Comparison of ENCODE assay signal across 41 mouse cellular contexts in genomic region chrX:7927116-7927515, GRCm38 (mm10). TPM values are rescaled to one million over a fixed set of nuclear protein-coding genes. Genes with fewer than 3 reads are reported as not detected.
DNase-seq lines count a peak whose midpoint lies in the region; ATAC-seq and TF ChIP-seq lines count a peak whose summit lies in the region.
"Had no signal": no experiment of that assay in that cellular context is flagged by ENCODE, and none has a peak within 500 bp of the region (broad histone marks: within the 10 kb centered on the region; RNA-seq: fewer than 3 reads in every experiment).

No protein-coding gene starts in this region.

- no peak for TF ChIP-seq CTCF in forebrain, postnatal 0 days (IDR thresholded peaks at IDR 0.05; ENCODE audit: low read depth)
- TF ChIP-seq CTCF in E14TG2a.4 (conservative IDR thresholded peaks at IDR 0.05; ENCODE audit: low read length): no peak
- TF ChIP-seq CTCF in liver, postnatal 0 days (IDR thresholded peaks at IDR 0.05; ENCODE audit: low read depth): no peak

- intact Hi-C loops in left cerebral cortex, postnatal 10 days (cut with DNase I): no loop called here

- H3K4me1 ChIP-seq in forebrain, embryonic 10.5 days: peaks cover 24% of the 10 kb centered on the region
- no peaks in the 10 kb centered on the region for H3K4me1 ChIP-seq in forebrain, postnatal 0 days (ENCODE audit: insufficient read depth)
- peaks cover 4% of the 10 kb centered on the region; the same call in 1 of the 2 replicates for H3K4me1 ChIP-seq in heart, embryonic 15.5 days (replicated peaks)
- peaks cover 64% of the 10 kb centered on the region for H3K4me1 ChIP-seq in E14TG2a.4 (replicated peaks; ENCODE audit: low read depth, low read length)
- no peaks in the 10 kb centered on the region for H3K4me1 ChIP-seq in liver, postnatal 0 days (ENCODE audit: insufficient read depth)

- ATAC-seq in forebrain, postnatal 0 days: no peak
- no peak for ATAC-seq in heart, embryonic 15.5 days (replicated peaks; ENCODE audit: insufficient number of reproducible peaks, insufficient read depth, low FRiP score, low read depth)
- no peak for ATAC-seq in liver, postnatal 0 days
- ATAC-seq: forebrain, embryonic 13.5 days; hindbrain, postnatal 0 days; intestine, embryonic 15.5 days; midbrain, embryonic 15.5 days had no signal

- 13% methylated on average over 10 of the region's 10 CpGs for WGBS in forebrain, embryonic 10.5 days
- 35% methylated on average over 10 of the region's 10 CpGs for WGBS in forebrain, postnatal 0 days
- WGBS in heart, embryonic 15.5 days: 21% methylated on average over 10 of the region's 10 CpGs
- WGBS in liver, postnatal 0 days (ENCODE audit: insufficient replicate concordance): 29% methylated on average over 10 of the region's 10 CpGs

- no peak overlapping the region for H3K9ac ChIP-seq in forebrain, postnatal 0 days
- H3K9ac ChIP-seq in heart, embryonic 15.5 days: no peak overlapping the region
- H3K9ac ChIP-seq in liver, postnatal 0 days (replicated peaks): no peak overlapping the region
- H3K9ac ChIP-seq: embryonic facial prominence, embryonic 15.5 days; forebrain, embryonic 13.5 days; hindbrain, embryonic 12.5 days; intestine, embryonic 15.5 days; limb, embryonic 15.5 days; liver, embryonic 13.5 days; midbrain, embryonic 15.5 days; neural tube, embryonic 15.5 days; stomach, embryonic 15.5 days had no signal

- H3K27me3 ChIP-seq in forebrain, embryonic 10.5 days (ENCODE audit: poor library complexity, severe bottlenecking): peaks cover 72% of the 10 kb centered on the region
- H3K27me3 ChIP-seq in forebrain, postnatal 0 days (ENCODE audit: insufficient read depth, low read length): no peaks in the 10 kb centered on the region; the same call in 1 of the 2 replicates
- H3K27me3 ChIP-seq in heart, embryonic 15.5 days: peaks cover 66% of the 10 kb centered on the region
- no peaks in the 10 kb centered on the region; the same call in 1 of the 2 replicates for H3K27me3 ChIP-seq in E14TG2a.4 (ENCODE audit: insufficient read depth, low read length)
- H3K27me3 ChIP-seq in liver, postnatal 0 days (ENCODE audit: insufficient read depth, low read length): peaks cover 48% of the 10 kb centered on the region
- H3K27me3 ChIP-seq: CH12.LX had no signal

- no peak overlapping the region for H3K4me2 ChIP-seq in forebrain, postnatal 0 days (ENCODE audit: low read depth)
- peak overlapping the region; percentile 36 for H3K4me2 ChIP-seq in heart, embryonic 15.5 days
- no peak overlapping the region for H3K4me2 ChIP-seq in liver, postnatal 0 days (ENCODE audit: low read depth, low read length)
- H3K4me2 ChIP-seq: embryonic facial prominence, embryonic 15.5 days; forebrain, embryonic 13.5 days; hindbrain, embryonic 12.5 days; intestine, embryonic 15.5 days; limb, embryonic 15.5 days; liver, embryonic 13.5 days; midbrain, embryonic 15.5 days; neural tube, embryonic 15.5 days; stomach, embryonic 15.5 days had no signal

- H3K27ac ChIP-seq in forebrain, embryonic 10.5 days: no peak overlapping the region
- no peak overlapping the region for H3K27ac ChIP-seq in forebrain, postnatal 0 days (ENCODE audit: low read depth, low read length)
- no peak overlapping the region for H3K27ac ChIP-seq in heart, embryonic 15.5 days
- no peak overlapping the region for H3K27ac ChIP-seq in liver, postnatal 0 days (ENCODE audit: low read depth)
- H3K27ac ChIP-seq: embryonic facial prominence, embryonic 10.5 days; embryonic facial prominence, embryonic 15.5 days; forebrain, embryonic 13.5 days; hindbrain, embryonic 12.5 days; hindbrain, postnatal 0 days; intestine, embryonic 15.5 days; kidney, postnatal 0 days; limb, embryonic 10.5 days; limb, embryonic 15.5 days; liver, embryonic 13.5 days; macrophage; midbrain, embryonic 15.5 days; neural tube, embryonic 15.5 days; stomach, embryonic 15.5 days had no signal

- peaks cover 33% of the 10 kb centered on the region for H3K36me3 ChIP-seq in forebrain, embryonic 10.5 days (replicated peaks)
- H3K36me3 ChIP-seq in forebrain, postnatal 0 days (ENCODE audit: insufficient read depth): peaks cover 13% of the 10 kb centered on the region
- no peaks in the 10 kb centered on the region for H3K36me3 ChIP-seq in heart, embryonic 15.5 days
- H3K36me3 ChIP-seq in E14TG2a.4 (ENCODE audit: insufficient read depth, low read length): peaks cover 52% of the 10 kb centered on the region
- H3K36me3 ChIP-seq in liver, postnatal 0 days (replicated peaks; ENCODE audit: insufficient read depth, low read length): 0 out of 2 replicates have a peak, but pooled peaks cover 2% of the 10 kb centered on the region
- H3K36me3 ChIP-seq: intestine, embryonic 15.5 days; liver, embryonic 13.5 days; stomach, embryonic 15.5 days had no signal

- H3K9me3 ChIP-seq in forebrain, embryonic 10.5 days: peaks cover 6% of the 10 kb centered on the region; the same call in 1 of the 2 replicates
- H3K9me3 ChIP-seq in forebrain, postnatal 0 days (ENCODE audit: low read length): no peaks in the 10 kb centered on the region
- no peaks in the 10 kb centered on the region for H3K9me3 ChIP-seq in heart, embryonic 15.5 days (replicated peaks)
- H3K9me3 ChIP-seq in E14TG2a.4 (ENCODE audit: low read length): no peaks in the 10 kb centered on the region
- no peaks in the 10 kb centered on the region for H3K9me3 ChIP-seq in liver, postnatal 0 days (ENCODE audit: low read length)
- H3K9me3 ChIP-seq: embryonic facial prominence, embryonic 15.5 days; forebrain, embryonic 13.5 days; hindbrain, embryonic 12.5 days; intestine, embryonic 15.5 days; limb, embryonic 15.5 days; liver, embryonic 13.5 days; midbrain, embryonic 15.5 days; neural tube, embryonic 15.5 days; stomach, embryonic 15.5 days had no signal

- peak; percentile 22 for DNase-seq in forebrain, embryonic 10.5 days (ENCODE audit: extremely low spot score, low spot score)
- no peak for DNase-seq in forebrain, postnatal 0 days
- no peak for DNase-seq in heart, adult 18-20 months
- DNase-seq in ZHBTc4 (ENCODE audit: low read depth, low spot score): peak; percentile 74
- DNase-seq in left cerebral cortex, postnatal 10 days (ENCODE audit: extremely low spot score in 1 of 2, low spot score in 2 of 2): no peak
- no peak for DNase-seq in liver, postnatal 0 days
- DNase-seq: adrenal gland, postnatal 10 days; cerebellum, adult 11-12 months; cerebellum, postnatal 25 days; gastrocnemius, postnatal 14 days; heart, postnatal 14 days; kidney, adult 2 months; layer of hippocampus, postnatal 36 days; liver, embryonic 13.5 days; lung, adult 2 months; lung, postnatal 10 days; retina, postnatal 1 day; right cerebral cortex, postnatal 14 days; thymus, adult 18-20 months; thymus, postnatal 25 days had no signal

- peak overlapping the region; percentile 19; the same call in 1 of the 2 replicates for H3K4me3 ChIP-seq in forebrain, embryonic 10.5 days
- H3K4me3 ChIP-seq in forebrain, postnatal 0 days (ENCODE audit: low read depth, low read length): no peak overlapping the region
- H3K4me3 ChIP-seq in heart, embryonic 15.5 days: 0 out of 2 replicates have a peak overlapping the region, but pooled peaks have one; percentile 11
- H3K4me3 ChIP-seq in E14TG2a.4 (replicated peaks; ENCODE audit: low read length): peak overlapping the region; percentile 82
- H3K4me3 ChIP-seq in liver, postnatal 0 days (ENCODE audit: low read depth, low read length): no peak overlapping the region
- H3K4me3 ChIP-seq: embryonic facial prominence, embryonic 10.5 days; embryonic facial prominence, embryonic 15.5 days; forebrain, embryonic 13.5 days; hindbrain, embryonic 12.5 days; intestine, embryonic 15.5 days; limb, embryonic 10.5 days; limb, embryonic 15.5 days; liver, embryonic 13.5 days; midbrain, embryonic 15.5 days; neural tube, embryonic 15.5 days; stomach, embryonic 15.5 days had no signal

- TF ChIP-seq EP300 in liver, postnatal 0 days (IDR thresholded peaks at IDR 0.05; ENCODE audit: low read depth): no peak

RNA-seq across cellular contexts. Expression of gene Eras, which starts 1.3 kb away (rescaled TPM):
- polyA plus RNA-seq in forebrain, embryonic 10.5 days (2016; fragmentation: Nextera tagmentation; extraction: Ambion mirVana): 0.22 and 0.43 TPM in 2 replicates
- not detected in 2 replicates for total RNA-seq in forebrain, postnatal 0 days (2014; rRNA removed)
- polyA plus RNA-seq in forebrain, postnatal 0 days (2015; fragmentation: Nextera tagmentation; extraction: Ambion mirVana): not detected in 2 replicates
- not detected in 2 replicates for polyA plus RNA-seq in heart, embryonic 15.5 days (2015; fragmentation: Nextera tagmentation; extraction: Ambion mirVana)
- not detected for total RNA-seq in heart, adult 18-20 months (2021)
- total RNA-seq in left cerebral cortex, postnatal 10 days (2021): not detected
- polyA plus RNA-seq in liver, postnatal 0 days (2015; fragmentation: Nextera tagmentation; extraction: Ambion mirVana): not detected in 2 replicates
- total RNA-seq: adrenal gland, postnatal 10 days; CH12.LX; gastrocnemius, postnatal 14 days; granulocyte monocyte progenitor cell, adult 5-6 weeks; heart, postnatal 14 days; hindbrain, postnatal 0 days; layer of hippocampus, postnatal 36 days; megakaryocyte-erythroid progenitor cell, adult 5-6 weeks had no signal
- polyA plus RNA-seq: C2C12; embryonic facial prominence, embryonic 10.5 days; embryonic facial prominence, embryonic 15.5 days; forebrain, embryonic 13.5 days; hindbrain, embryonic 12.5 days; hindbrain, postnatal 0 days; intestine, embryonic 15.5 days; kidney, adult 2 months; kidney, postnatal 0 days; large intestine, adult 2 months; limb, embryonic 10.5 days; limb, embryonic 15.5 days; liver, embryonic 13.5 days; lung, adult 2 months; macrophage; midbrain, embryonic 15.5 days; small intestine, adult 2 months; stomach, embryonic 15.5 days had no signal

RNA-seq across cellular contexts. Expression of gene Pcsk1n, which starts 7.5 kb away (rescaled TPM):
- polyA plus RNA-seq in forebrain, embryonic 10.5 days (2016; fragmentation: Nextera tagmentation; extraction: Ambion mirVana): 8.7 and 8.9 TPM in 2 replicates
- total RNA-seq in forebrain, postnatal 0 days (2014; rRNA removed): 69.6 and 85.4 TPM in 2 replicates
- 344 and 434 TPM in 2 replicates for polyA plus RNA-seq in forebrain, postnatal 0 days (2015; fragmentation: Nextera tagmentation; extraction: Ambion mirVana)
- 0.39 and 3.3 TPM in 2 replicates for polyA plus RNA-seq in heart, embryonic 15.5 days (2015; fragmentation: Nextera tagmentation; extraction: Ambion mirVana)
- total RNA-seq in heart, adult 18-20 months (2021): under 1 TPM in 1 of 2 experiments, not detected in 1; 0.12 TPM
- 100 to 1,000 TPM; 287 to 317 TPM for total RNA-seq in left cerebral cortex, postnatal 10 days (2021)
- polyA plus RNA-seq in liver, postnatal 0 days (2015; fragmentation: Nextera tagmentation; extraction: Ambion mirVana): 0.06 TPM in 1 of 2 replicates, not detected in the other
- total RNA-seq: CH12.LX; granulocyte monocyte progenitor cell, adult 5-6 weeks; heart, postnatal 14 days; megakaryocyte-erythroid progenitor cell, adult 5-6 weeks had no signal
- polyA plus RNA-seq: C2C12, macrophage had no signal

RNA-seq across cellular contexts. Expression of gene Gm10490, which starts 17.8 kb away (rescaled TPM):
- not detected in 2 replicates for polyA plus RNA-seq in forebrain, embryonic 10.5 days (2016; fragmentation: Nextera tagmentation; extraction: Ambion mirVana)
- total RNA-seq in forebrain, postnatal 0 days (2014; rRNA removed): 1.2 TPM in 1 of 2 replicates, not detected in the other
- polyA plus RNA-seq in forebrain, postnatal 0 days (2015; fragmentation: Nextera tagmentation; extraction: Ambion mirVana): not detected in 2 replicates
- not detected in 2 replicates for polyA plus RNA-seq in heart, embryonic 15.5 days (2015; fragmentation: Nextera tagmentation; extraction: Ambion mirVana)
- total RNA-seq in heart, adult 18-20 months (2021): not detected
- total RNA-seq in left cerebral cortex, postnatal 10 days (2021): not detected
- polyA plus RNA-seq in liver, postnatal 0 days (2015; fragmentation: Nextera tagmentation; extraction: Ambion mirVana): not detected in 2 replicates
- total RNA-seq: adrenal gland, postnatal 10 days; CH12.LX; gastrocnemius, postnatal 14 days; granulocyte monocyte progenitor cell, adult 5-6 weeks; heart, postnatal 14 days; hindbrain, postnatal 0 days; megakaryocyte-erythroid progenitor cell, adult 5-6 weeks had no signal
- polyA plus RNA-seq: embryonic facial prominence, embryonic 15.5 days; forebrain, embryonic 13.5 days; hindbrain, embryonic 12.5 days; hindbrain, postnatal 0 days; intestine, embryonic 15.5 days; kidney, adult 2 months; kidney, postnatal 0 days; large intestine, adult 2 months; limb, embryonic 10.5 days; limb, embryonic 15.5 days; liver, embryonic 13.5 days; lung, adult 2 months; macrophage; neural tube, embryonic 15.5 days; small intestine, adult 2 months; stomach, embryonic 15.5 days had no signal

RNA-seq across cellular contexts. Expression of gene Gm10491, which starts 19.5 kb away (rescaled TPM):
- not detected in 2 replicates for polyA plus RNA-seq in forebrain, embryonic 10.5 days (2016; fragmentation: Nextera tagmentation; extraction: Ambion mirVana)
- total RNA-seq in forebrain, postnatal 0 days (2014; rRNA removed): not detected in 2 replicates
- polyA plus RNA-seq in forebrain, postnatal 0 days (2015; fragmentation: Nextera tagmentation; extraction: Ambion mirVana): not detected in 2 replicates
- polyA plus RNA-seq in heart, embryonic 15.5 days (2015; fragmentation: Nextera tagmentation; extraction: Ambion mirVana): not detected in 2 replicates
- total RNA-seq in heart, adult 18-20 months (2021): not detected
- not detected for total RNA-seq in left cerebral cortex, postnatal 10 days (2021)
- polyA plus RNA-seq in liver, postnatal 0 days (2015; fragmentation: Nextera tagmentation; extraction: Ambion mirVana): not detected in 2 replicates
- total RNA-seq: adrenal gland, postnatal 10 days; CH12.LX; gastrocnemius, postnatal 14 days; granulocyte monocyte progenitor cell, adult 5-6 weeks; heart, postnatal 14 days; hindbrain, postnatal 0 days; layer of hippocampus, postnatal 36 days; megakaryocyte-erythroid progenitor cell, adult 5-6 weeks had no signal
- polyA plus RNA-seq: C2C12; embryonic facial prominence, embryonic 10.5 days; embryonic facial prominence, embryonic 15.5 days; forebrain, embryonic 13.5 days; hindbrain, embryonic 12.5 days; hindbrain, postnatal 0 days; intestine, embryonic 15.5 days; kidney, adult 2 months; kidney, postnatal 0 days; large intestine, adult 2 months; limb, embryonic 10.5 days; limb, embryonic 15.5 days; liver, embryonic 13.5 days; lung, adult 2 months; macrophage; midbrain, embryonic 15.5 days; neural tube, embryonic 15.5 days; small intestine, adult 2 months; stomach, embryonic 15.5 days had no signal

RNA-seq across cellular contexts. Expression of gene Hdac6, which starts 20.6 kb away (rescaled TPM):
- 75.6 and 76.7 TPM in 2 replicates for polyA plus RNA-seq in forebrain, embryonic 10.5 days (2016; fragmentation: Nextera tagmentation; extraction: Ambion mirVana)
- 62.3 and 87.3 TPM in 2 replicates for total RNA-seq in forebrain, postnatal 0 days (2014; rRNA removed)
- polyA plus RNA-seq in forebrain, postnatal 0 days (2015; fragmentation: Nextera tagmentation; extraction: Ambion mirVana): 42.3 and 51.8 TPM in 2 replicates
- polyA plus RNA-seq in heart, embryonic 15.5 days (2015; fragmentation: Nextera tagmentation; extraction: Ambion mirVana): 21.4 and 28.6 TPM in 2 replicates
- 10 to 100 TPM; 10.4 to 11.3 TPM for total RNA-seq in heart, adult 18-20 months (2021)
- 10 to 100 TPM; 59.7 to 65.0 TPM for total RNA-seq in left cerebral cortex, postnatal 10 days (2021)
- 10.3 and 11.8 TPM in 2 replicates for polyA plus RNA-seq in liver, postnatal 0 days (2015; fragmentation: Nextera tagmentation; extraction: Ambion mirVana)

Comparison
In these comparisons a context has a peak if more than half of its experiments do, and no peak if none do; other contexts are left out.
1. DNase-seq: peak in forebrain, embryonic 10.5 days (single experiment) and ZHBTc4 (single experiment); none in forebrain, postnatal 0 days (single experiment), heart, adult 18-20 months (0 of 2), left cerebral cortex, postnatal 10 days (0 of 2) and liver, postnatal 0 days (single experiment).
2. H3K4me3 ChIP-seq: peak in forebrain, embryonic 10.5 days (single experiment), heart, embryonic 15.5 days (single experiment) and E14TG2a.4 (single experiment); none in forebrain, postnatal 0 days (single experiment) and liver, postnatal 0 days (single experiment).
3. RNA of gene Pcsk1n, which starts 7.5 kb away (polyA plus RNA-seq): 344 to 434 TPM in forebrain, postnatal 0 days; 8.7 to 8.9 TPM in forebrain, embryonic 10.5 days, 0.39 to 3.3 TPM in heart, embryonic 15.5 days and 0.06 TPM in liver, postnatal 0 days; every median in the first group is over 10 times any median in the second.